Mouse (Mus musculus) forebrain, embryonic 13.5 days (tissue): ENCODE data around the gene Gmeb1. TPM values are rescaled to one million over a fixed set of nuclear protein-coding genes. Genes with fewer than 3 reads are reported as not detected.

Source experiments
- ATAC-seq: fragments of 200-750 bp; cut with Nextera tagmentation; 2 replicates; pipeline ENCODE4 v1.8.0; 2017
- H3K27ac ChIP-seq: fragments of 300-500 bp; sonication (generic); 2 replicates; pipeline ENCODE4 v1.5.1; 2015; ENCODE audit warnings: inconsistent platforms, mild to moderate bottlenecking, moderate library complexity
- H3K27me3 ChIP-seq: fragments of 300-500 bp; sonication (generic); 2 replicates; pipeline ENCODE4 v1.6.1; 2015; ENCODE audit warnings: mild to moderate bottlenecking, inconsistent platforms
- H3K36me3 ChIP-seq: fragments of 300-500 bp; sonication (generic); 2 replicates; pipeline ENCODE4 v1.6.1; 2015; ENCODE audit warnings: mild to moderate bottlenecking, inconsistent platforms; ENCODE audit not compliant: poor library complexity, severe bottlenecking
- H3K4me1 ChIP-seq: fragments of 300-500 bp; sonication (generic); 2 replicates; pipeline ENCODE4 v1.6.1; 2015; ENCODE audit warnings: inconsistent platforms
- H3K4me2 ChIP-seq: fragments of 300-500 bp; sonication (generic); 2 replicates; pipeline ENCODE4 v1.6.1; 2015; ENCODE audit warnings: inconsistent platforms, mild to moderate bottlenecking, moderate library complexity
- H3K4me3 ChIP-seq: fragments of 300-500 bp; sonication (generic); 2 replicates; pipeline ENCODE4 v1.5.1; 2015; ENCODE audit warnings: mild to moderate bottlenecking, inconsistent platforms
- H3K9ac ChIP-seq: fragments of 300-500 bp; sonication (generic); 2 replicates; pipeline ENCODE4 v1.6.1; 2015; ENCODE audit warnings: mild to moderate bottlenecking, inconsistent platforms
- H3K9me3 ChIP-seq: fragments of 300-500 bp; sonication (generic); replicated peaks from 2 replicates; pipeline ENCODE4 v1.6.1; 2016; ENCODE audit warnings: inconsistent platforms
- WGBS: fragments of 180-500 bp; shearing (Covaris S2); methylation state at CpG from one replicate; pipeline ENCODE4 v1.1.7; 2015; 5-methylcytosine and 5-hydroxymethylcytosine counted together
- polyA plus RNA-seq: library from polyadenylated mRNA; unstranded; fragments of >200 nt; fragmentation: Nextera tagmentation; extraction: Ambion mirVana; gene quantifications from 2 replicates; pipeline ENCODE4 v1.2.1, GENCODE M21; 2015

The Gmeb1 gene
- polyA plus RNA-seq, 1 experiment from 2014 or later = 50.0 TPM

- Histone ChIP-seq H3K36me3 (peaks cover 30% of the 10 kb centered on the region), H3K27ac (peak within 1 kb of the TSS; percentile 94), H3K9ac (peak within 1 kb of the TSS; percentile 100), H3K4me1 (peaks cover 28% of the 10 kb centered on the region), H3K27me3 (no peaks in the 10 kb centered on the region), H3K4me3 (peak within 1 kb of the TSS; percentile 100), H3K4me2 (peak within 1 kb of the TSS; percentile 86), H3K9me3 (no peaks in the 10 kb centered on the region)
- peak; percentile 97 for ATAC-seq
- 1% methylated on average over 74 of the region's 78 CpGs for WGBS
Observed at GRCm38 (mm10) chr4:132211953-132212734, 49.3 kb downstream of the Gmeb1 start, which contains the start of gene Ythdf2. Ythdf2 (minus strand) TSS chr4:132212303.

- H3K9ac ChIP-seq = peak overlapping the region; percentile 100
- H3K9me3 ChIP-seq = no peaks in the 10 kb centered on the region
- ATAC-seq = peak; percentile 87
- H3K4me1 ChIP-seq = peaks cover 28% of the 10 kb centered on the region
- H3K36me3 ChIP-seq = peaks cover 38% of the 10 kb centered on the region
- H3K27me3 ChIP-seq = no peaks in the 10 kb centered on the region
- peak overlapping the region; percentile 86 for H3K4me2 ChIP-seq
- H3K4me3 ChIP-seq = peak overlapping the region; percentile 100
- WGBS = under 1% methylated on average over 87 of the region's 89 CpGs
- peak overlapping the region; percentile 94 for H3K27ac ChIP-seq
Observed at GRCm38 (mm10) chr4:132211091-132211942, 50.1 kb downstream of the Gmeb1 start.

DNA sequence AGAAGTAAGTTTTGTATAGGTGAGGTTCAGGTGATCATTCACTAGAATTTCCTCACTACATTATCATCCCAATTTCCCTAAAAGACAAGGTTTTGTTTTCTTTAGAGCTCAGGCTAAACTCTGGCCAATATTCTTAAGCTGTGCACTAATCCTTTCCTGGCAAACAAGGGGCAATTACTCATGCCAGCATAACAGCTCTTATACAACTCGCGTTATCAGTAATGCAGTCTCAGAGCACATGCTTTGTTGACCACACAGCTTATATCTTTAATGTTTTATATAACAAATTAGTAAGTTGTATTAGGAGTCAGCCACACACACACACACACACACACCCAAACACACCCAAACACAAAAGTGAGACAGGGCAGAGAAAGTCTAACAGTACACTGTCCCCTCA is 51.1 kb downstream of the Gmeb1 start:
- Histone ChIP-seq H3K27me3 (no peaks in the 10 kb centered on the region), H3K9ac (peak overlapping the region; percentile 100), H3K9me3 (no peaks in the 10 kb centered on the region), H3K27ac (no peak overlapping the region), H3K4me1 (peaks cover 31% of the 10 kb centered on the region), H3K4me2 (peak overlapping the region; percentile 86), H3K36me3 (peaks cover 48% of the 10 kb centered on the region), H3K4me3 (peak overlapping the region; percentile 100)
- ATAC-seq = no peak
- 27% methylated on average over 2 of the region's 2 CpGs for WGBS

- H3K36me3 ChIP-seq = peaks cover 58% of the 10 kb centered on the region
- H3K4me3 ChIP-seq = peak overlapping the region; percentile 20
- H3K9ac ChIP-seq = no peak overlapping the region; the same call in 1 of the 2 replicates
- no peaks in the 10 kb centered on the region for H3K27me3 ChIP-seq
- WGBS = 96% methylated on average over 2 of the region's 2 CpGs
- H3K9me3 ChIP-seq = no peaks in the 10 kb centered on the region
- H3K27ac ChIP-seq = no peak overlapping the region
- ATAC-seq = no peak
- peak overlapping the region; percentile 39 for H3K4me2 ChIP-seq
- H3K4me1 ChIP-seq = peaks cover 36% of the 10 kb centered on the region
Observed at GRCm38 (mm10) chr4:132209299-132209698, 52.1 kb downstream of the Gmeb1 start.

DNA sequence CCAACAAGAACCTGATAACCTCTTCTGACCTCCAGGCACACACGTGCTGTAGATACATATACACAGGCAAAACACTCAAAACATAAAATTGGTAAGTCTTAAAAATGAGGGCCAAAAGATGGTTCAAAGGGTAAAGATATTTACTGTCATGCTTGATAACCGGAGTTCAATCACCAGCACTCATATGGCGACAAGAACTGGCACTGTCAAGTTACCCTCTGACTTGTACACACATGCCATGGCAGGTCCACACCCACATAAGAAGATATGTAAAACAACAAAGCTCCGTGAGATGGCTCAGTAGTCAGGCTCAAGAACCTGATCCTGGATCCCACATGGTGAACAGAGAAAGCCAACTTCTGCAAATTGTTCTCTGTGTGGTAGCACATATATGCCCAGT is 54.1 kb downstream of the Gmeb1 start:
- H3K27ac ChIP-seq = no peak overlapping the region
- no peak for ATAC-seq
- H3K9ac ChIP-seq = no peak overlapping the region
- no peaks in the 10 kb centered on the region for H3K27me3 ChIP-seq
- WGBS = 96% methylated on average over 4 of the region's 4 CpGs
- peaks cover 77% of the 10 kb centered on the region for H3K36me3 ChIP-seq
- peaks cover 47% of the 10 kb centered on the region for H3K4me1 ChIP-seq
- H3K9me3 ChIP-seq = no peaks in the 10 kb centered on the region
- H3K4me2 ChIP-seq = no peak overlapping the region
- no peak overlapping the region for H3K4me3 ChIP-seq

GRCm38 (mm10) chr4:132198771-132199170 is 62.6 kb downstream of the Gmeb1 start:
- no peak overlapping the region for H3K4me3 ChIP-seq
- no peak for ATAC-seq
- H3K27me3 ChIP-seq = no peaks in the 10 kb centered on the region
- peaks cover 52% of the 10 kb centered on the region for H3K4me1 ChIP-seq
- H3K4me2 ChIP-seq = no peak overlapping the region
- H3K36me3 ChIP-seq = peaks cover 47% of the 10 kb centered on the region
- no peak overlapping the region for H3K9ac ChIP-seq
- no peaks in the 10 kb centered on the region for H3K9me3 ChIP-seq
- no peak overlapping the region for H3K27ac ChIP-seq

DNA sequence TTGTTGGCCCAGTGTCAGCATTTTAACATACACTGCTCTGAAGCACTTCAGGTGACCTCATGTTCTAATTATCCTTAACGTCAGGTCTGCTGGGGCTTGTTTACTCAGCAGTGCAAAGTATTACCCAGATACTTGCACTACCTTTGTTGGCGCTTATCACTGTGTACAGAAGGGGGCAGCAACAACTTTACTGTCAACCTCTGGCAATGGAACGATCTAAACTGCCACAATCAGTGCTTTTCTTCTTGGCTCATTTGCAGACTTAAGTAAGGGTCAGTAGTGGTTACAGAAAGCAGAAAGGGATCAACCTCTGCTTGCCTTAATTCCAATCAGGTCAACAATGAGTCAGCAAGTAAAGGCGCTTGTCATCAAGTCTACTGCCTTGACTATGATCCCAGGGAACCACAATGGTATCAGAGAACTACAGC is 63.1 kb downstream of the Gmeb1 start:
- WGBS = 55% methylated on average over 4 of the region's 4 CpGs

DNA sequence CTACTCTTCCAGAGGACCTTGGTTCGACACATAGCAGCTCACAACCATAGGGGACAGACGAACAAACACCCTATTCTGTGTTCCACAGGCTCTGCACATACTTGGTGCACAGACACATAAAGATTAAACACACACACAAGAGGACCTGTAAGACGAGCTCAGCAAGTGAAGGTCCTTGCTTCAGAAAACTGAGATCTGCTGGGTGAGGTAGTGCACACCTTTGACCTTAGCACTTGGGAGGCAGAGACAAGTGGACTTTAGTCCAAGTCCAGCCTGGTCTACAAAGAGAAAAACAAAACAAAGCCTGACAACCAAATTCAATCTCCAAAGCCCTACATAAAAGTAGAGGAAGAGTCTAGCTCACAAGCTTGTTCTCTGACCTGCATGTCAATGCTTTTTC is 66.4 kb downstream of the Gmeb1 start:
- WGBS = 88% methylated on average over 3 of the region's 3 CpGs
- Histone ChIP-seq H3K36me3 (peaks cover 39% of the 10 kb centered on the region), H3K27ac (no peak overlapping the region), H3K4me1 (peaks cover 26% of the 10 kb centered on the region), H3K9ac (no peak overlapping the region), H3K4me2 (no peak overlapping the region), H3K4me3 (no peak overlapping the region), H3K27me3 (no peaks in the 10 kb centered on the region), H3K9me3 (no peaks in the 10 kb centered on the region)
- no peak for ATAC-seq

More for the DNA sequence above, 63.1 kb downstream of the Gmeb1 start:
- ATAC-seq = no peak
- Histone ChIP-seq H3K4me1 (peaks cover 50% of the 10 kb centered on the region), H3K27me3 (no peaks in the 10 kb centered on the region), H3K4me2 (no peak overlapping the region), H3K9me3 (no peaks in the 10 kb centered on the region), H3K36me3 (peaks cover 46% of the 10 kb centered on the region), H3K9ac (no peak overlapping the region), H3K27ac (no peak overlapping the region), H3K4me3 (no peak overlapping the region)

- ATAC-seq = no peak
- H3K4me2 ChIP-seq = no peak overlapping the region
- no peaks in the 10 kb centered on the region for H3K27me3 ChIP-seq
- H3K9me3 ChIP-seq = no peaks in the 10 kb centered on the region
- 96% methylated on average over 6 of the region's 6 CpGs for WGBS
- H3K36me3 ChIP-seq = peaks cover 40% of the 10 kb centered on the region
- no peak overlapping the region for H3K27ac ChIP-seq
- no peak overlapping the region for H3K9ac ChIP-seq
- H3K4me3 ChIP-seq = no peak overlapping the region
- H3K4me1 ChIP-seq = peaks cover 20% of the 10 kb centered on the region
Observed at GRCm38 (mm10) chr4:132194373-132194772, 67.0 kb downstream of the Gmeb1 start.

GRCm38 (mm10) chr4:132187826-132188401 is 73.5 kb downstream of the Gmeb1 start:
- no peak overlapping the region for H3K27ac ChIP-seq
- H3K4me3 ChIP-seq = no peak overlapping the region
- H3K4me1 ChIP-seq = no peaks in the 10 kb centered on the region
- no peak overlapping the region for H3K9ac ChIP-seq
- H3K9me3 ChIP-seq = no peaks in the 10 kb centered on the region
- ATAC-seq = no peak
- H3K27me3 ChIP-seq = no peaks in the 10 kb centered on the region
- H3K4me2 ChIP-seq = no peak overlapping the region
- peaks cover 58% of the 10 kb centered on the region for H3K36me3 ChIP-seq
- 97% methylated on average over 2 of the region's 2 CpGs for WGBS

DNA sequence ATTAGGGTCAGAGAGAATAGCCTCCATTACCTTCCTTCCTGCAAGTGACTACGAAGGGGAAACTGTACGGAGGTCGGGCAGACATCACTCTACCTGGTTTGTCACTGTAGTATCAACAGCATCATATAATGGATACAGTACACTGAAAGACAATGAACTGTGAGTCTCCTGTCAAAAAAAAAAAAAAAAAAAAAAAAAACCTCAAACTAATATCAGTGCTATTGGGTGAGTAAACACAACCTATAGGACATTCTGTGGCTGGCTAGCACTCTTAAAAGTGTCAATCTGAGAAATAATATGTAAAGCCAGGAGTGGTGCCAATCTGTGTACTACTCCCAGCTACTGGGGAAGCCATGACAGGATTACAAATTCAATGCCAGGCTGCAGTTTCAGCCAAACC is 78.2 kb downstream of the Gmeb1 start:
- no peak overlapping the region for H3K4me3 ChIP-seq
- H3K4me2 ChIP-seq = no peak overlapping the region
- 93% methylated on average over 3 of the region's 3 CpGs for WGBS
- H3K36me3 ChIP-seq = peaks cover 46% of the 10 kb centered on the region
- H3K9ac ChIP-seq = no peak overlapping the region
- H3K9me3 ChIP-seq = no peaks in the 10 kb centered on the region
- H3K4me1 ChIP-seq = no peaks in the 10 kb centered on the region
- no peak for ATAC-seq
- no peak overlapping the region for H3K27ac ChIP-seq
- H3K27me3 ChIP-seq = no peaks in the 10 kb centered on the region
